Mouse (Mus musculus) T-helper 17 cell (primary cell): ENCODE data around the gene Ubqln1.

Experiments used
- in situ Hi-C, 2 experiments: fragments of 300-600 bp; cut with MboI, MseI; formaldehyde crosslinking; loops; 1 replicate in 1 of 2; 2 replicates in 1 of 2; pipeline ENCODE4 v1.15.1; 2025; ENCODE audit warnings: high pct_unique_total_duplicates in 2 of 2

The Ubqln1 gene

GRCm38 (mm10) chr13:58215592-58216341 is at the start of gene Ubqln1:
TSS of gene Ubqln1 (minus strand) at chr13:58215653.
- in situ Hi-C loops, result no loop called here

GRCm38 (mm10) chr13:58263546-58263945 is 48.1 kb upstream of the Ubqln1 start:
- in situ Hi-C loops, result no loop called here

DNA sequence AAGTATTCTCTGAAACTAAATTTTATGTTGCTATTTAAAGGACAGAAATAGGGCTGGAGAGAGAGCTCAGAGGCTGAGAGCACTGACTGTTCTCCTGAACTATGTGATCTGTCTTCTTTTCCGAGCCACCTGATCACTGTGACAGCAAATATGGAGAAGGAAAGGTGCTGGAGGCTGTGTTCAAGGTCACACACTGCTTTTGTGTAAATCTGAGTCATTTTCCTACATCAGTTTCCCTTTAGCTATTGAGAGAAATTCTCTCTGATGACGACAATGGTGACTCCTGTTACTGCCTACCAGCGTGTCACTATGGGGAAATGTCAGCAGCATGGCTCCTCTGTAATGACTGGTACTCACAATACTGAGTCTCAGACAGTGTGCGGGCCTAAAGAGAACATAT is 46.2 kb upstream of the Ubqln1 start:
- in situ Hi-C loops, result no loop called here

DNA sequence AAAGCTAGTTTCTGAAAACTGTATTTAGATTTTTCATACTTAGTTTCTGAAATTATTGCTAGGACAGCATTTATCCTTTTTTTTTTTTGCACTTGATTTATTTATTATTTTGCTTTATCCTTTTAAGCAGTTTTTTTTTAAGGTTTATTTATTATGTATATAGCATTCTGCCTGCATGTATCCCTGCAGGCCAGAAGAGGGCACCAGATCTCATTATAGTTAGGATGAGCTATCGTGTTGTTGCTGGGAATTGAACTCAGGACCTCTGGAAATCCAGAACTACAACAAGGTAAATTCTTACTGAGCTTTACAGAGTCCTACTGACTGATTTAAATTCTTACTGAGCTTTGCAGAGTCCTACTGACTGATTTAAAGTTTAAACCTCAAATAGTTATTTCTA is 37.8 kb upstream of the Ubqln1 start:
- in situ Hi-C loops, result loop anchor here in 1 of 2 experiments (10.0 kb wide), 1 partner anchor 1918 kb away; no protein-coding TSS in a partner anchor

- in situ Hi-C loops, result no loop called here
These were observed 33.5 kb upstream of the Ubqln1 start for GRCm38 (mm10) chr13:58248957-58249356.

DNA sequence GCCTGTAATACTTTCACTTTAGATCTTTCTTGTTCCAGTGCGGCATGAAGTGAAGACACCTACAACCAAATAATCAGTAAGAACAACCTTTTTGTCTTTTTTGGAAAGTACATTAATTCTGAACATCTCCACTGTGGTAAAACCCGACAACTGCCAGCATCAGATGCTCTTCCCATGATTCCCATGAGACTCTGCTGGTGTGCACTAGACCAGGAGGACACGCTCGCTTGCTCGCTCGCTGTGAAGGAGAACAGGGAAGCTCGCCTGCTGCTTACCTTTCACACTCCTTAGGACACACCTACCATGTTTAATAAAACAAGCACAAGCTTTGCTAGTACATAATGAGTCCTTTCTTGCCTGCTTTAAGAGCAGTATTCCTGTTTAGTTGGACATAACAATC is 21.1 kb upstream of the Ubqln1 start:
- in situ Hi-C loops, result no loop called here

DNA sequence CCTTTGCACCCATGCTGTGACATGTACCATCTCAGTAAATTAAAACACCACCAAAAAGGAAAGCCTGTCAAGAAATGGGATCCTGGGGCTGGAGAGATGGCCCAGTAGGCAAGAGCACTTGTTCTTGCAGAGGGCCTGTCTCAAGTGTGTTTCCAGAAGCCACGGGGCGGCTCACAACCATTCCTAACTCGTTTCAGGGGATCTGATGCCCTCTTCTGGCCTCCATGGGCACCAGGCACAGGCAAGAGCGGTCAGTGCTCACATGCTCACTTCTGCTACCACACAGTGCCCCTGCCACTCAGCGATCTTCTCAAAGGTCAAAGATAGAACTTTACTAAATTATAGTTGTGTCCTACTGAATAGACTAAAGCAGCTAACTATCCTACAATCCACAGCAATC is 17.2 kb upstream of the Ubqln1 start:
- in situ Hi-C loops, result loop anchor here in 1 of 2 experiments (5.0 kb wide), 1 partner anchor 45 kb away; no protein-coding TSS in a partner anchor

DNA sequence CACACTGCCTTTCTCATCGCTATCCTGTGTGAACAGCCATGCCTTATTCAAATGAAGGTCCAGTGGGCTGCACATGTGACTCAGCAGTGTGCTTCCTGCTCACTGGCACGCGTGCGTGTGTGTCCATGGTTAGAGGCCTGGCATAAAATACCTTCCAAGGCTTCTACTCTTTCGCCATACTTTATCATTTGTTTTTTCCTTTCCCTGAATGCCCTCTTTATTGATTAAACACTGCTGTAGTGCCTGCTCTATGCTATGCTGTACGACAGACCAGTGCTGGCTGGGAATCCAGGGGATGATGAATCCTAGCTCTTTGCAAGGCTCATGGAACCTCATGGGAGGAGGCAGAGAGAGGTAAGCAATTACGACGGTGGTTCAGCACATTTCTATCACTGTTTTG is 16.6 kb upstream of the Ubqln1 start:
- in situ Hi-C loops, result loop anchor here in 1 of 2 experiments (5.0 kb wide), 1 partner anchor 45 kb away; no protein-coding TSS in a partner anchor

- in situ Hi-C loops, result no loop called here
These were observed 13.2 kb upstream of the Ubqln1 start for GRCm38 (mm10) chr13:58228624-58229023.

- in situ Hi-C loops, result no loop called here
These were observed 10.2 kb upstream of the Ubqln1 start for GRCm38 (mm10) chr13:58225694-58226093.

- in situ Hi-C loops, result loop anchor here in 1 of 2 experiments (5.0 kb wide), 1 partner anchor 33 kb away; no protein-coding TSS in a partner anchor
These were observed 4.8 kb upstream of the Ubqln1 start for GRCm38 (mm10) chr13:58220206-58220605.

DNA sequence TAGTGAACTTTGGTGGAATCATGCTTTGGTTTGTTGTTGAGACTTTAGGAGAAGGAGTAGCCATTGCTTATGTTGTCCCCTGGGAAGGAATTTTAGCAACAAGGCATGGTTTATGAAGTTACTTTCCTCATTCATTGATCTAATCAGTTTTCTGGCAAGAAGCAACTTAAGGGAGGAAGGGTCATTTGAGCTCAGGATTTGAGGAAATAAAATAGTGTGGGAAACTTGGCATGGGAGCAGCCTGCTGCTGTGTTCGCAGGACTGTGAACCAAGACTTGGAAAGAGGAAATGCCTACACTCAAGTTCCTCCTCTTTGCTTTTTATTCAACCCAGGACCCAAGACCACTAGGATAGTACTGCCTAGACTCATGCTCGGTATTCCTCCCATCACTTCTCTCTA is 2.1 kb upstream of the Ubqln1 start:
- in situ Hi-C loops, result no loop called here

DNA sequence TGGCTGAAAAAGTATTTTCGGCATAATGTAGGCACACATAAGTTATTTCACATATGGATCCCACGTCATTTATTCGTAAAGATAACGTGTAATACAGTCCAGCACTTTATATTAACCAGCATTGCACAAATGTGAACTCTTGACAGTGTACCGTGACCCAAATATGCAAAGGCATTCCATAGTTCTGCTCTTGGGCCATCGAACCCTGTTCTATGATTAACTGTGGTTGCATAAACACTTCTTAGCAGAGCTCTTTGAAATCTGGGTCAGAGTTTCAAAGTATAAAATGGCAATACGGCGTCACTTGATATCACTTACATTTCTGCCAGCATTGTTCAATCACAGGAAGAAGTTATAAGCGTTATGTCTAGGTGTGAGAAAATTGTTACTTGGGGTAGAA is 942 bp upstream of the Ubqln1 start:
- in situ Hi-C loops, result no loop called here

- in situ Hi-C loops, result no loop called here
These were observed 231 bp downstream of the Ubqln1 start for GRCm38 (mm10) chr13:58215253-58215591.

GRCm38 (mm10) chr13:58214346-58215252 is 854 bp downstream of the Ubqln1 start:
- in situ Hi-C loops, result no loop called here

- in situ Hi-C loops, result no loop called here
These were observed 1.7 kb downstream of the Ubqln1 start for GRCm38 (mm10) chr13:58213801-58214200.

DNA sequence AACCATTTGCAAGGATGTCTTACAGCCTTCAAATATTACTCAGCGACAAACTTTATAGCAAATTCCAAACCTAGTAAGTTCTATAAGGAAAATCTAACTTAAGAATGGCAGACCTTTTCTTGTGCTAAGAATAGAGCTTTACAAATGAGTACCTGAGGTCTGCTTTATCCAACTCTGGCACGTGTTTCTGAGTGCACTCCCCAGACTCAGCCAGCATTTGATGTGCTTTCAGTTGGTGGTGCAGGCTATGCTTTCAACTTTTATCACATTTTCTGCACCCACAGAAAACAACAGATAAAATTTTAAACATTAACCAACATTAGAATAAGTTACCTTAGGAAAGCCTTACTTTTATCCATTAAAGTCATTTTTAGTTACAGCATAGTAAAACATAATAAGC is 2.9 kb downstream of the Ubqln1 start:
- in situ Hi-C loops, result no loop called here

DNA sequence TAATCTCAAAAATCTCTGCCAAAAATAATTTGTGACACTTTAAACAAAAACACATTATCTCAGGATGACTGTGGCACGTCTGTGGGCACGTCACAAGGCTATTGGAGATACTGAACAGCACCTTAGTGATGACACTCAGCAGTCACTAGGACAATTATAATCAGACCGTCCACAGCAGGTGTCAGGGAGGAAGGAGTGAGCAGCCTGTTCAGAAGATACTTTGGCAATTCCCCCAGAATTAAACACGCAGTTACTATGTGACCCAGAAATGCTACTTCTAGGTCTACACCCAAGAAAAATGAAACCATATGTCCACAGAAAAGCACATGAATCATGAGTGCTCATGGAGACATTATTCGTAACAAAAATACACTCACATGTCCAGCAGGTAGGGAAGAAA is 5.0 kb downstream of the Ubqln1 start:
- in situ Hi-C loops, result no loop called here

GRCm38 (mm10) chr13:58206084-58206483 is 9.4 kb downstream of the Ubqln1 start:
- in situ Hi-C loops, result no loop called here

- in situ Hi-C loops, result no loop called here
These were observed 10.5 kb downstream of the Ubqln1 start for GRCm38 (mm10) chr13:58204986-58205385.

- in situ Hi-C loops, result no loop called here
These were observed 11.3 kb downstream of the Ubqln1 start for GRCm38 (mm10) chr13:58204202-58204601.

DNA sequence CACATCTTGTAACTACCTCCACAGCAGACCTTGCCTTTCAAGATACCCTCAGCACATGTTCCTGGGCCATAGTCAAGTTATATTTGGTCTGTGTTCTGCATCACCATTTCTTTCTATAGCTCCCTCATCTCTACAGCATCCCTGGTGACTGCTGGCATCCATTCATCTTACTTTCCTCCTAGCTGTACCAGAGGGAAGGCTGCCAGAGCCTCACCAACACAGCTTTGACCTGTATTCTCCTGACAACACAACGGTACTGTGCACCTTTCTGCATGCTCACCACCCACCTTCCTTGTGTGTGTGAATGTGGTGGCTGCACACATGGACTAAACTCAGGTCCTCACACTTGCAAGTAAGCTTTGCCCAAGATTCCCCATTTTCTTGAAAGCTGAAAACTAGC is 12.6 kb downstream of the Ubqln1 start:
- in situ Hi-C loops, result no loop called here

DNA sequence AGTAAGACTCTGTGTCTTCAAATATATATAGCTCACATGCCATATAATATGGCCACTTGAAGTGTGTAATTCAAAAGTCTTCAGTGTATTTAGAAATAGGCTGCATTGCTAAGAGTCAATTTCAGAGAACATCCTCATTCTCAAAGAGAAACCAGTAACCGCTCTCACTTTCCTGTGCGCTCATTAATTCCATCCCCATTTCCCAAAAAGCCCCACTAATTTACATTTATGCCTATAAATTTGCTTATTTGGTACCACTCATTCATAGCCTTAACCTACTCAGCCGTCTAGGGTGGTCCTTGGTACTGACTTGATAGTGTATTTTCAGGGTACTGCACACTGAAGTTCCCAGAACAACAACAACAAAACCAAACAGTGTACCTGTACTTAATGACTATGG is 13.5 kb downstream of the Ubqln1 start:
- in situ Hi-C loops, result no loop called here
